Mouse (Mus musculus): Measurements from ENCODE around the gene Pla2g7.
A peak's percentile ranks its signal among the peaks of the same experiment; 100 is the strongest.

- TF ChIP-seq EP300 (IDR thresholded peaks at IDR 0.05; ENCODE audit: low read depth) (0 out of 2 replicates have a peak, but pooled peaks have one; percentile 11), CTCF (IDR thresholded peaks at IDR 0.05; ENCODE audit: low read depth) (no peak)
Measured at GRCm38 (mm10) chr17:43554516-43555403, 13.1 kb upstream of the Pla2g7 start.
